Mouse (Mus musculus) spleen, adult 2 months (tissue): Measurements from ENCODE around the gene 4930432M17Rik. TPM values are rescaled to one million over a fixed set of nuclear protein-coding genes. Genes with fewer than 3 reads are reported as not detected.

Source experiments
- DNase-seq, 2 experiments: peaks; one replicate each; pipeline versions ENCODE4 v3.0.0 to v3.0.0-alpha.2; 2012 to 2021; ENCODE audit warnings: low spot score in 2 of 2, low read depth in 1 of 2
- H3K27ac ChIP-seq: fragments of 200-500 bp; 2 replicates; pipeline ENCODE4 v1.5.1; 2012; ENCODE audit warnings: low read length, inconsistent platforms; ENCODE audit not compliant: insufficient read depth
- H3K27me3 ChIP-seq: fragments of 200-500 bp; 2 replicates; pipeline ENCODE4 v1.6.1; 2012; ENCODE audit warnings: mild to moderate bottlenecking, moderate library complexity, low read length, inconsistent platforms; ENCODE audit not compliant: control insufficient read depth, insufficient read depth
- H3K36me3 ChIP-seq: fragments of 200-500 bp; 2 replicates; pipeline ENCODE4 v1.6.1; 2012; ENCODE audit warnings: mild to moderate bottlenecking, low read length, inconsistent platforms; ENCODE audit not compliant: control insufficient read depth, insufficient read depth
- H3K4me1 ChIP-seq: fragments of 200-500 bp; 2 replicates; pipeline ENCODE4 v1.6.1; 2011; ENCODE audit warnings: inconsistent platforms; ENCODE audit not compliant: control insufficient read depth, insufficient read depth, insufficient read length
- H3K4me3 ChIP-seq: fragments of 200-500 bp; 2 replicates; pipeline ENCODE4 v1.5.1; 2011; ENCODE audit warnings: mild to moderate bottlenecking, inconsistent platforms; ENCODE audit not compliant: insufficient read depth, insufficient read length; ENCODE audit errors: extremely low read depth
- CTCF ChIP-seq: fragments of 200-500 bp; IDR thresholded peaks from 2 replicates; pipeline ENCODE4 v1.5.1; 2011; ENCODE audit warnings: mild to moderate bottlenecking, inconsistent platforms; ENCODE audit not compliant: insufficient read depth, insufficient read length, insufficient replicate concordance; ENCODE audit errors: extremely low read depth
- POLR2A ChIP-seq: fragments of 200-500 bp; IDR thresholded peaks from 2 replicates; pipeline ENCODE4 v1.6.1; 2011; ENCODE audit warnings: low read depth, low read length, inconsistent platforms
- WGBS: fragments of 180-500 bp; shearing (Covaris S2); methylation state at CpG from one replicate; pipeline ENCODE4 v1.1.7; 2018; 5-methylcytosine and 5-hydroxymethylcytosine counted together
- polyA plus RNA-seq: library from polyadenylated mRNA; depleted of rRNA; stranded (reverse); fragments of >200 nt; gene quantifications from 2 replicates; pipeline ENCODE4 v1.2.3, GENCODE M21; 2012

Gene 4930432M17Rik
- polyA plus RNA-seq, 1 experiment: not detected

DNA sequence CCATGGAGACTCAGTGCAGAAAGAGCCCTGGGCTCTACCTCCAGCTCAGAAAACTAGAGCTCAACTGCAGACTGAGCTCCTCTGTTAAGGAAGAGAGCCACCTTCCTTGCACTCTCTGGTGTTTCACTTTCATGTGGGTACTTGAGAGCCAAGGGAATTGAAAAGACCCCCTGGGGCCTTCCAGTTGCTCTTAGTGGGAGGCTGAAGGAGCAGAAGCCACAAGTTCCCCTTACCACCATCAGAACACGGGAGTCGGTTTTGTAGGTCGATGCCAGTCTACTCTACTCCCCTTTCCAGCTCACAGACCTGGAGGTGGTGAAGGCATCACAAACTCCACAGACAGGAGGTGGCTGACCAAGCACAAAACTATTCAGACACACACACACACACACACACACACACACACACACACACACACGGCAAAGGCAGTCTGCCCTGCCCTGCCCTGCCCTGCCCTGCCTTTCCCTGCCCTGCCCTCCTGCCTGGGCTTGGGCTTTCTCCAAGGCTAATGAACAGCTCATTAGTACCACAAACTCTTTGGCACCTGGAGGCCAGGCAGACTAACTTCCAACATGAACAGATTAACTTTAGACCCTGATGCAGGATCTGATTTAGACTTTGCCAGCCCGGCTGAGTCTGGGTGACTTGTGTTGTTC lies 1.7 kb downstream of the 4930432M17Rik start:
- 33% methylated on average over 5 of the region's 5 CpGs for WGBS
- H3K27ac ChIP-seq: no peak overlapping the region
- TF ChIP-seq POLR2A: no peak
- no peak for TF ChIP-seq CTCF
- no peak for DNase-seq
- H3K4me1 ChIP-seq: no peaks in the 10 kb centered on the region
- H3K36me3 ChIP-seq: no peaks in the 10 kb centered on the region
- no peak overlapping the region for H3K4me3 ChIP-seq
- no peaks in the 10 kb centered on the region for H3K27me3 ChIP-seq

DNA sequence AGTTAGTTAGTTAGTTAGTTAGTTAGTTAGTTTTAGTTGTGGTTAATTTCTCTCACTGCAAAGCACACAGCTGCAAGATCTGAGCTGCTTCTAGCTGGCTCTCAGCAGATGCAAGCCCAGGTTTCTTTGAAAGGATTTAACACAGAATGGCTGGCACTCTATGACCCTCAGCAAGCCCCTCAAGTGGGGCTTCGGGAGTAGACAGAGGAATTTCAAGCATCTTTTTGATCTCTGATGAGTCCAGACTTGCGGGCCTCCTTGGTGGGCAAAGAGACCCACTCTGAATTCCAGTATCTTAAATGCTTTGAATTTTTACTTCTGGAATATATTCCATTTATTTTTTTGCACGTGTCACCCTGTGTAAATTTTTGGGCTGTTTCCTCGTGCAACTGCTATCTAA lies 8.4 kb downstream of the 4930432M17Rik start:
- Histone ChIP-seq H3K36me3 (no peaks in the 10 kb centered on the region), H3K4me1 (no peaks in the 10 kb centered on the region), H3K27me3 (no peaks in the 10 kb centered on the region), H3K4me3 (no peak overlapping the region), H3K27ac (no peak overlapping the region)
- WGBS: 87% methylated on average over 4 of the region's 4 CpGs
- DNase-seq: no peak
- TF ChIP-seq CTCF: no peak

DNA sequence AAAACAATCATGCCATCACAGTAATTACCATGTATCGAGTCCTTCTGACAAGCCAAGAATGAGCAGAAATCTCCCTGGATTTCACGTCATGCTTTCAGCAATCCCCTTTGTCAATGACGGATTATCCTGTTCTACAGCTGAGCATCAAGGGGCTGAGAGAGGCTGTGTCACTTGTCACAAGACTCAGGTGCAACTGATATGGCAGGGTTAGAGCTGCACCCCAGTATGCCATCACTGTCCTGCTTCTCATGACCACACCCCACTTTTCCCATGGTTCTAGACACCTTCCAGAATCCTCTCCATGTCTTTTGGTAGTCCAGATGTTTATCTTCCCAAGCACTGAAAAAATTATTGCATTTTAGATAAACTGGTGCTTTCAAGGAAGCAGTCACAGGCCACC lies 8.9 kb downstream of the 4930432M17Rik start:
- whole genome bisulfite sequencing: 88% methylated on average over 3 of the region's 3 CpGs
- Histone ChIP-seq H3K27ac (no peak overlapping the region), H3K4me1 (no peaks in the 10 kb centered on the region), H3K36me3 (no peaks in the 10 kb centered on the region), H3K4me3 (no peak overlapping the region), H3K27me3 (no peaks in the 10 kb centered on the region)
- no peak for DNase-seq
- TF ChIP-seq POLR2A: no peak
- TF ChIP-seq CTCF: no peak

DNA sequence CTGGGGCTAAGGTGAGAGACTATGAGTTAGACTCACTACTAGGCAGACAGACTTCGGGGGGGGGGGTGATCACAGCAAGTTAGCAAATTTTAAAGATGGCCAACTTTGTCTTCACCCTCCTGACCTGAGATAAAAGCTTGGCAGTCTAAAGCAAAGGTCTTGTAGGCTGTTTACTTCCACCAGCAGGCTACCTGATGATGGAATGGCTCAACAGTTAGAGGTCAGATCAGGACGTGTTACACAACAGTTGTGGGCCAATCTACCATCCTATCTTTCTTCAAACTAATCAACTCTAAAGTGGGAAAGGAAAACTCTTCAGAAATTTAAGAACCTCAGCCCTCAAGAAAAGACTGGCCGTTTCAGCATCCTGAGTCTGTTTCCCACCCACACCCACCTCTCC lies 9.6 kb downstream of the 4930432M17Rik start:
- no peak overlapping the region for H3K4me3 ChIP-seq
- TF ChIP-seq POLR2A: no peak
- no peak for TF ChIP-seq CTCF
- no peak for DNase-seq
- H3K27ac ChIP-seq: no peak overlapping the region
- 75% methylated on average over 3 of the region's 3 CpGs for WGBS
- H3K36me3 ChIP-seq: no peaks in the 10 kb centered on the region
- H3K4me1 ChIP-seq: no peaks in the 10 kb centered on the region
- H3K27me3 ChIP-seq: no peaks in the 10 kb centered on the region

DNA sequence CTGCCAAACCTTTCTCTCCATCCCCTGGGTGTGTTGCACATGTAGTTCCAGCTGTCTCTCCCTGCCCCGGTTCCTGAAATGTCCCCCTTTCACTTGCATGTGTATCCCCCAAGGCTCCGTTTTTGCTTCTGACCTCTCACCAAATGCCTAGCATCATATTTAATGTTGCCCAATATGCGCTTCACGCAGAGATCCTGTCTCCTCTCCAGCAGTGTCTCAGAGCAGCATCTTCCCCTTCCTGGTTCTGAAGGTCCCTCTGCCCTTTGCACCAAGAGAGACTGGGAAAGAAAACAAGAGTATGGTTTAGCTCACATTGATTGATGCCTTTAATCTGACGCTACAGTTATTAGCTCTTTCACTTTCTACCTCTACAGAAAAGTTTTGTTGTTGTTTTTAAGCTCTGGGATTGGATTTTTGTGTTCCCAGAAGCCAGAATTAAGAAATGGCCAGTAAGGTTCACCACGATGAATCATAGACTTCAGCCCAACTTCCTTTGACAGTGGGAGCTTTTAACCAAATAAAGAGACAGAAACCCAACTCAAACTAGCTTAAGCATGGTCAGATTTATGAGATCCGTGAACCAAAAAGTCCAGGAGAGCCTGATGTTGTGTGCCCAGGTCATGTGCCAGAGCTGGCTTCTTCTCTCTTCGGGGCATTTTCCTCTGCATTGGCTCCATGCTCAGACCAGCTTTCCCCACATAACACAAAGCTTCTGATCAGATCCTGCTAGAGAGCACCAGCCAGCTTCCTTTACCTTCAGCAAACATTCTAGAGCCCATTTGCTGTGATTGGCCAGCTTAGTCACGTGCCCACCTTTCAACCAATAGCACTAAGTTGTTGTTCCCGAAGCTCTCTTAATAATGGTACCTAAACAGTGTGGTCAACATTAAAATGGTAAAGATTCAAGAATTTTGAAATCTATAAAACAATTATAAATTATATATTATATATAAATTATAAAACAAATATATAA lies 12.2 kb downstream of the 4930432M17Rik start:
- 70% methylated on average over 10 of the region's 10 CpGs for WGBS

DNA sequence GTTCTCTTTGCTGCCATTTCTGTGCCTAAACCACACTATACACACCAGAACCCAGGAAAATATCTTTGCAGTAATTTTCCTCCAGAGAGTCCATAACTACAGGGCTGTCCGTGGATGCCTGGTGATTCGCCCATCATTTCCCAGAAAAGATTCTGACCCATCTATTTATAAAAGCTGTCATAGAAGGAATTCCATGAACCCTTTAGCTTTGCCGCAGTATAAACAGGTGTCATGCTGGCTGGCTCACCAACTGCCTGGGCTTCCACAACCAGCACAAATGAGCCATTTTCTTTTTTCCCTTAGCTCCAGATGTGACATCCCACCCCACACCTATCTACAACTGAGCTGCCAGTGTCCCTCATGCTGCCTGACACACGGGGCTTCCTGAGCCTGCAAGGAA lies 14.0 kb downstream of the 4930432M17Rik start:
- WGBS: 82% methylated on average over 4 of the region's 4 CpGs
- no peak overlapping the region for H3K27ac ChIP-seq
- H3K4me3 ChIP-seq: no peak overlapping the region
- DNase-seq: no peak
- no peaks in the 10 kb centered on the region for H3K4me1 ChIP-seq
- no peaks in the 10 kb centered on the region for H3K36me3 ChIP-seq
- no peaks in the 10 kb centered on the region for H3K27me3 ChIP-seq
- TF ChIP-seq CTCF: no peak
- no peak for TF ChIP-seq POLR2A

More for the DNA sequence above, 12.2 kb downstream of the 4930432M17Rik start:
- no peaks in the 10 kb centered on the region for H3K27me3 ChIP-seq
- DNase-seq: no peak
- no peaks in the 10 kb centered on the region for H3K36me3 ChIP-seq
- TF ChIP-seq POLR2A (no peak), CTCF (no peak)
- H3K27ac ChIP-seq: no peak overlapping the region
- no peaks in the 10 kb centered on the region for H3K4me1 ChIP-seq
- no peak overlapping the region for H3K4me3 ChIP-seq

DNA sequence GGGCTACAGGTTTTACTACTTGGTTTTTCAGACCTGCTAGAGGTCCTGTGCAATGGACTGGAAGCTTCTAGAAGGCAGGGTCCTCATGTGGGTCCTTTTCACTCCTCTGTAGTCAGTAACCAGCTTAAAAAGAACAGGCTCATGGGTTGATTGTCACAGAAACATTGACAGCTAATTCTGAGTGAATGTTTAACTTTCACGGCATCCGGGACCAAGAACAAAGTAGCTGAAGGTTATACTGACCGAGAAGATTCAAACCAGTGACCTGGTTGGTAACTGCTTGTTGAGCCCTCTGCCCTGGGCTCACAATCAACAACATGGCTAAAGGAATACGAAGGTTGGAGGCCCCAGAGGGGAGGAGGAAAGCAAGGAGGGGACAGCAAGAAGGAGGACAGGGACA lies 14.4 kb downstream of the 4930432M17Rik start:
- H3K27me3 ChIP-seq: no peaks in the 10 kb centered on the region
- H3K4me1 ChIP-seq: no peaks in the 10 kb centered on the region
- H3K36me3 ChIP-seq: no peaks in the 10 kb centered on the region
- WGBS: 90% methylated on average over 4 of the region's 4 CpGs
- H3K27ac ChIP-seq: no peak overlapping the region
- no peak for TF ChIP-seq POLR2A
- no peak for TF ChIP-seq CTCF
- no peak for DNase-seq
- H3K4me3 ChIP-seq: no peak overlapping the region
